Mouse (Mus musculus): Measurements from ENCODE around the gene Taok3. TPM values are rescaled to one million over a fixed set of nuclear protein-coding genes. Genes with fewer than 3 reads are reported as not detected.

The Taok3 gene
- polyA plus RNA-seq (2012; rRNA removed) = 5.2 and 7.1 TPM in 2 replicates

DNA sequence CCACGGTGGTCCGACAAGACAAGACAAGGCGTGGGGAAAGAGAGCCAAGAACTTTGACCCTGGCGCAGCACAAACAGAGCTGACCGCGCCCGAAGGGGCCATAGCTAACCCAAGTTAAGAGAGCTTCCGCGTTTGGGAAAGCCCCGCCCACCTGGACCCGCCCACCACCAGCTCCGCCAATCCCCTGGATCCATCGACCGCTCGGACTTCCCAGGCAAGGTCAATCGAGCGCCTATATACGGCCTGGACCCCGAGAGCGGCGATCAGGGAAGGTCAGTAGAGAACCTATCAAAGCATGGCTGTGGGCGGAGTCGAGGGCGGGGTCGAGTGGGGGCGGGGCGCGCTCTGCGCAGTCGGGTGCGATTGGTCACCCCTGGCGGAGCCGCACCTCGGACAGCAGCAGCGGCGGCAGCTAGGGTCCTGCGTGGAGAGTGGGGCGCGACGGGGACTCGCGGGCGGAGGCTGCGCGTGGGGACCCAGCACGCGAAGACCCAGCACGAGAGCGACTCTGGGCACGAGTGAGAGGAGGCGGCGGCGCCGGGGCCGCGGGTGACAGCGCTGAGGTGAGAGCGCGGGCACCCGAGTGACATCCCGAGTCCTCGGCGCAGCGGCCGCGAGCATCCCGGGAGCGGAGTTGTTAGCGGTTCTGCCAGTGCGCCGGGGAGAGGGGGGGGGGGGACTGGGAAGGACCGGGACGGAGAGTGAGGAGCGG lies at the start of gene Taok3:
TSS of gene Taok3 (plus strand) at position 353 of the 712 bp plus-strand sequence.

DNA sequence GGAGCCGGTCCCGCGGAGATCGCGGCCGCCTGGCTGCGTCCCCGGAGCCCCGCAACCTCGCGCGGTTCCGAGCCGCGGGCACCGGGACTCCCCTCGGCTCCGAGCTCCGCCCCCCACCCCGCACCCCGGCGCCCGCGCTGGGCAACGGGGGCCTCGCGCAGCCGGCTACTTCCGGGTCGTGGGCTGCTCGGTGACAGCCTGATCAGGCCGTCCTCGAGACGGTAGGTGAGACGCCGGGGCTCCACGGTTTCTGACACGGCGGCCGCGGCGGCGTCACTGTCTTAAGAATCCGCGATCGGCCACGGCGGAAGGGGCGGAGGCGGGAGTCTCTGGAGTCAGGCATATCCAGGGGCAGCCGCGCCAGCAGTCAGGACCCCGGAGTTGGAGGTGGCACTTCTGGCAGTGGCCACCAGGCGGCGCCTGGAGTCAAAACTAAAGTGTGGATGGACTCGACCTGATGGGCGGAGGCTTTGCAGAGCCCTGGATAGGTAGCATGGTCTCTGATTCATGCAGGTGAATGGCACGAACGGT lies 4.0 kb upstream of the Taok3 start, which contains the start of gene Suds3:
TSS of gene Suds3 (minus strand) at position 278 of the 531 bp plus-strand sequence.

GRCm38 (mm10) chr5:117286831-117287822 lies 167.2 kb downstream of the Taok3 start, which contains the start of gene Pebp1:
Pebp1 (minus strand) TSS chr5:117287625.

DNA sequence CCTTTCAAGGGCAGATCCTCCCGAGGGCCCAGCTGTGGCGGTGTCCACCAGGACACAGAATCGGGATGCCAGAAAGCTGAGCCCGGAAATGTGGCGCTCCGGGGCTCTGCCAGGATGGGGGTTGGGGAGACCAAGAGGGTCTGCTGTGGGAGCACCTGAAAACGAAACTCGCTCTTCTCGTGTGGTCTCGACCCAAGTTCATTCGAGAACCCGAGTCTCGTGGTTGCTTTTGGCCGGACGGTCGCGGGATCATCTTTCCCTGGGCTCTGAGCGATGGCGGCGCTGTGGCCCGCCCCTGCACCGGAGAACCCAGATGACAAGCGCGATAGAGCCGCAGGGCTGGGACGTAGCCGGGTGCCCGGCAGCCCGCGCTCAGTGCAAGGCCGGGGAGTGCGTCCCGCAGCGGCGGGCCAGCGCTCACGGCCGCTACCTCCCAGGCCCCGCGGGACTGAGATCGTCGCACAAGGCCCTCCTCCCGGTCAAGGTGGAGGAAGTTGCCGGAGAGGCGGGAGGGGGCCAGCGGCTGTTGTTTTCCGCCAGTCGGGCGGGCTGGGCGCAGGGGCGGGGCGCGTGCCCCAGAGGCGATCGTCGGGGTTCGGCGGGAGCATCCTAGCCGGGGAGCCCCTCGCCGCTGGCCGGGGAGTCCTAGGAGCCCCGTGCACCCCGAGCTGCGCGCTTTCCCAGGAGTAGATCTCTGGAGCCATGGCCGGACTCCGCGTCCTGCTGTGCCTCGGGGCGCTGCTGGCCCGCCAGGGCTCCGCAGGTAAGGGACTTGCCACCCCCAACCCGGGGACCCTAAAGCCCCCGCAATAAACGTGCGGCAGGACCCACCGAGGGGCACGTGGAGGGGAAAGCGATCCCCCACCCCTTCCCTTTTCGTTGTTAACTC lies 199.1 kb downstream of the Taok3 start, which contains the start of gene Vsig10:
TSS of gene Vsig10 (plus strand) at position 343 of the 889 bp plus-strand sequence.

Other genes starting within 250 kb of the Taok3 start
- 30.4 and 32.5 TPM in 2 replicates for gene Suds3, start 4.0 kb upstream of the Taok3 start, polyA plus RNA-seq (2012; rRNA removed)
- 275 and 607 TPM in 2 replicates for gene Pebp1, start 167.5 kb downstream of the Taok3 start, polyA plus RNA-seq (2012; rRNA removed)
- gene Vsig10, start 199.0 kb downstream of the Taok3 start, polyA plus RNA-seq (2012; rRNA removed) = 11.9 and 16.3 TPM in 2 replicates
- gene Wsb2, start 237.2 kb downstream of the Taok3 start, polyA plus RNA-seq (2012; rRNA removed) = 61.3 and 79.8 TPM in 2 replicates